In the genomic region with DNA sequence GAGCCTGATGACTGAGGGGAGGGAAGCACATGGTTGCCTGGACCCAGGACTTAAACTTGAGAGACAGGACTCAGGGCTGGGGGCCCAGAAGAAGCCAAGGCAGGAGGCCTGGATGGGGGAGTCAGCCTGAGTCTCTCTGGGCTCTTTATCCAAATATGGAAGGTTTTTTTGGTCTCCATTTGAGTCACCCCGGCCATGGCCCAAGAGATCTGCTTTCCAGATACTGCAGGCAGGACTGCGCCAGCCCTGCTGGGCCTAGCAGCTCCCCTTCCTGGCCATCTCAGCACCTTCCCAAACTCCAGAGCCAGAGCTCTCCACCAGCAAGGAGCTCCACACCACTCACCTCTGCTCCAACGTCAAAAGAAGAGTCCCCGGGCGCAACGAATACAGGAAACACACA, we compare ENCODE assay signal across 16 mouse cellular contexts. TPM values are rescaled to one million over a fixed set of nuclear protein-coding genes. Genes with fewer than 3 reads are reported as not detected.
DNase-seq lines count a peak whose midpoint lies in the region; ATAC-seq and TF ChIP-seq lines count a peak whose summit lies in the region.
"Had no signal": no experiment of that assay in that cellular context is flagged by ENCODE, and none has a peak within 500 bp of the region (broad histone marks: within the 10 kb centered on the region; RNA-seq: fewer than 3 reads in every experiment).

No protein-coding gene starts in this region.

- H3K4me3 ChIP-seq in heart, adult 2 months: no peak overlapping the region
- no peak overlapping the region for H3K4me3 ChIP-seq in kidney, adult 2 months (ENCODE audit: insufficient read depth, low read depth, low read length)
- no peak overlapping the region for H3K4me3 ChIP-seq in CH12.LX (replicated peaks in 1 of 3; ENCODE audit: low read depth in 2 of 3, low read length in 2 of 3, poor library complexity in 1 of 3)
- no peak overlapping the region for H3K4me3 ChIP-seq in intestine, embryonic 16.5 days (ENCODE audit: low read length)
- H3K4me3 ChIP-seq: hindbrain, embryonic 15.5 days had no signal

- H3K4me2 ChIP-seq in CH12.LX (ENCODE audit: insufficient read depth, low read depth, poor library complexity, severe bottlenecking): no peak overlapping the region
- H3K4me2 ChIP-seq in intestine, embryonic 16.5 days (ENCODE audit: low read depth, low read length): no peak overlapping the region
- H3K4me2 ChIP-seq: hindbrain, embryonic 15.5 days had no signal

- TF ChIP-seq EP300 in heart, adult 2 months (IDR thresholded peaks at IDR 0.05; ENCODE audit: insufficient read depth, low read depth, low read length): no peak
- 0 out of 2 replicates have a peak, but pooled peaks have one; percentile 4 for TF ChIP-seq EP300 in CH12.LX (IDR thresholded peaks at IDR 0.05; ENCODE audit: low read length)

- ATAC-seq in intestine, embryonic 16.5 days: no peak
- ATAC-seq: activated CD4-positive, CD25-positive, alpha-beta regulatory T cell, adult 4 months; forebrain, postnatal 0 days had no signal

- dilution Hi-C loops in CH12.LX (cut with MboI; ENCODE audit: extremely low pct_ligation_motif_present, extremely low pct_unique_long_range_greater_than_20kb, low sequenced_read_pairs): no loop called here

- H3K4me1 ChIP-seq in heart, adult 2 months (ENCODE audit: control insufficient read depth, insufficient read depth, low read length): peaks cover 24% of the 10 kb centered on the region
- H3K4me1 ChIP-seq in kidney, adult 2 months (ENCODE audit: control insufficient read depth, insufficient read depth, low read length): peaks cover 34% of the 10 kb centered on the region
- peaks cover 14 to 34% of the 10 kb centered on the region in 2 experiments for H3K4me1 ChIP-seq in CH12.LX (ENCODE audit: control insufficient read depth in 1 of 2, insufficient read depth in 2 of 2)
- peaks cover 58% of the 10 kb centered on the region for H3K4me1 ChIP-seq in intestine, embryonic 16.5 days (ENCODE audit: control insufficient read depth, insufficient read depth, low read length)

- H3K27me3 ChIP-seq in heart, adult 2 months (ENCODE audit: control insufficient read depth, insufficient read depth, low read length): no peaks in the 10 kb centered on the region
- no peaks in the 10 kb centered on the region for H3K27me3 ChIP-seq in kidney, adult 2 months (replicated peaks; ENCODE audit: control insufficient read depth, insufficient read depth, low read length)
- H3K27me3 ChIP-seq in CH12.LX (replicated peaks): no peaks in the 10 kb centered on the region
- no peaks in the 10 kb centered on the region for H3K27me3 ChIP-seq in intestine, embryonic 16.5 days (replicated peaks; ENCODE audit: control insufficient read depth, insufficient read depth, low read length)
- H3K27me3 ChIP-seq: hindbrain, embryonic 15.5 days had no signal

- H3K9me3 ChIP-seq in CH12.LX (replicated peaks; ENCODE audit: low read length): no peaks in the 10 kb centered on the region
- no peaks in the 10 kb centered on the region for H3K9me3 ChIP-seq in intestine, embryonic 16.5 days (ENCODE audit: control insufficient read depth, low read length)
- H3K9me3 ChIP-seq: hindbrain, embryonic 15.5 days had no signal

- in situ Hi-C loops in CH12.LX (cut with MboI; ENCODE audit: low pct_ligation_motif_present, low pct_unique_long_range_greater_than_20kb, low sequenced_read_pairs): loop anchor here (10.0 kb wide), 1 partner anchor 588 kb away; no protein-coding TSS in a partner anchor

- no peak overlapping the region for H3K9ac ChIP-seq in heart, adult 2 months (ENCODE audit: low read depth, low read length)
- no peak overlapping the region for H3K9ac ChIP-seq in CH12.LX (ENCODE audit: insufficient read depth, low read depth)
- peak overlapping the region; percentile 12 for H3K9ac ChIP-seq in intestine, embryonic 16.5 days (ENCODE audit: low read depth, low read length)
- H3K9ac ChIP-seq: forebrain, postnatal 0 days; hindbrain, embryonic 15.5 days had no signal

- DNase-seq in heart, adult 2 months: no peak
- no peak for DNase-seq in heart, postnatal 10 days
- no peak for DNase-seq in kidney, adult 2 months
- DNase-seq in kidney, postnatal 10 days: no peak
- DNase-seq in CH12.LX (ENCODE audit: extremely low read depth): peak; percentile 11
- no peak for DNase-seq in spleen, postnatal 14 days (ENCODE audit: low spot score in 2 of 2)
- DNase-seq in cerebellum, adult 18-20 months: no peak
- DNase-seq: cerebellum, adult 2 months; forebrain, postnatal 0 days; gastrocnemius, postnatal 10 days; kidney, postnatal 14 days had no signal

- no peak for TF ChIP-seq RAD21 in CH12.LX (IDR thresholded peaks at IDR 0.05; ENCODE audit: low read depth, low read length)

- TF ChIP-seq CTCF in heart, adult 2 months (IDR thresholded peaks at IDR 0.05): no peak
- TF ChIP-seq CTCF in kidney, adult 2 months (conservative IDR thresholded peaks at IDR 0.05; ENCODE audit: insufficient read depth, insufficient read length, low read depth, low read length): no peak
- no peak for TF ChIP-seq CTCF in CH12.LX (conservative IDR thresholded peaks at IDR 0.05 in 1 of 2, IDR thresholded peaks at IDR 0.05 in 1 of 2; ENCODE audit: low read depth in 2 of 2, low read length in 2 of 2)

- no peak for TF ChIP-seq POLR2A in heart, adult 2 months (IDR thresholded peaks at IDR 0.05; ENCODE audit: insufficient read depth, low read depth, low read length)
- TF ChIP-seq POLR2A in kidney, adult 2 months (IDR thresholded peaks at IDR 0.05; ENCODE audit: low read depth, low read length): no peak
- TF ChIP-seq POLR2A in CH12.LX (IDR thresholded peaks at IDR 0.05; ENCODE audit: low read depth, low read length): no peak

- H3K27ac ChIP-seq in heart, adult 2 months: peak overlapping the region; percentile 64
- H3K27ac ChIP-seq in kidney, adult 2 months (ENCODE audit: insufficient read depth, low read depth, low read length): 0 out of 2 replicates have a peak overlapping the region, but pooled peaks have one; percentile 17
- no peak overlapping the region for H3K27ac ChIP-seq in CH12.LX (ENCODE audit: insufficient read depth, low read depth)
- H3K27ac ChIP-seq in intestine, embryonic 16.5 days (ENCODE audit: low read length): peak overlapping the region; percentile 10; the same call in 1 of the 2 replicates
- H3K27ac ChIP-seq: hindbrain, embryonic 15.5 days; macrophage had no signal

- H3K79me2 ChIP-seq in heart, adult 2 months (replicated peaks; ENCODE audit: control insufficient read depth, insufficient read depth, low read length): no peaks in the 10 kb centered on the region
- no peaks in the 10 kb centered on the region for H3K79me2 ChIP-seq in CH12.LX (replicated peaks; ENCODE audit: control insufficient read depth, extremely low read depth, insufficient read depth, poor library complexity, severe bottlenecking)

- 40% methylated on average over 6 of the region's 6 CpGs for WGBS in heart, adult 2 months
- WGBS in kidney, adult 2 months: 60% methylated on average over 6 of the region's 6 CpGs
- 67% methylated on average over 6 of the region's 6 CpGs for WGBS in intestine, embryonic 16.5 days

- intact Hi-C loops in heart, adult 2 months (cut with DNase I): no loop called here
- intact Hi-C loops in heart, postnatal 10 days (cut with DNase I): no loop called here

- no peaks in the 10 kb centered on the region for H3K36me3 ChIP-seq in heart, adult 2 months (ENCODE audit: control insufficient read depth, insufficient read depth, low read length)
- no peaks in the 10 kb centered on the region for H3K36me3 ChIP-seq in kidney, adult 2 months (ENCODE audit: control insufficient read depth, insufficient read depth, low read length)
- no peaks in the 10 kb centered on the region for H3K36me3 ChIP-seq in CH12.LX (replicated peaks in 1 of 2; ENCODE audit: control insufficient read depth in 1 of 2, insufficient read depth in 1 of 2, low read length in 1 of 2)
- no peaks in the 10 kb centered on the region; the same call in 1 of the 2 replicates for H3K36me3 ChIP-seq in intestine, embryonic 16.5 days (ENCODE audit: control insufficient read depth, insufficient read depth, low read length)
- H3K36me3 ChIP-seq: hindbrain, embryonic 15.5 days had no signal

TF ChIP-seq in CH12.LX, 34 proteins besides CTCF, POLR2A, EP300 and RAD21 (continues in another document):
- TF ChIP-seq PAX5 (IDR thresholded peaks at IDR 0.05; ENCODE audit: low read length) (no peak), MAX (IDR thresholded peaks at IDR 0.05; ENCODE audit: low read length) (0 out of 2 replicates have a peak, but pooled peaks have one; percentile 1), USF1 (IDR thresholded peaks at IDR 0.05; ENCODE audit: low read depth, low read length) (no peak), TCF12 (IDR thresholded peaks at IDR 0.05; ENCODE audit: low read depth, low read length) (no peak), IRF4 (IDR thresholded peaks at IDR 0.05; ENCODE audit: low read depth, low read length) (peak; percentile 50; the same call in 1 of the 2 replicates), JUND (conservative IDR thresholded peaks at IDR 0.05; ENCODE audit: low read depth, low read length) (no peak), CHD1 (IDR thresholded peaks at IDR 0.05; ENCODE audit: low read depth, low read length) (no peak), TBP (conservative IDR thresholded peaks at IDR 0.05; ENCODE audit: low read depth, low read length) (no peak)

RNA-seq across cellular contexts. Expression of a gene that starts 15.4 kb away (rescaled TPM):
- total RNA-seq in heart, adult 2 months (2021): 10 to 100 TPM; 26.2 to 28.4 TPM
- polyA plus RNA-seq in heart, adult 2 months (2012; rRNA removed): 23.4 and 28.9 TPM in 2 replicates
- total RNA-seq in heart, postnatal 10 days (2021): 10 to 100 TPM; 32.9 to 41.2 TPM
- 25.4 and 29.3 TPM in 2 replicates for polyA plus RNA-seq in kidney, adult 2 months (2012; rRNA removed)
- 4.6 and 6.7 TPM in 2 replicates for total RNA-seq in CH12.LX (2012; rRNA removed)
- total RNA-seq in CH12.LX (2014; rRNA removed): 2.3 and 2.6 TPM in 2 replicates
- polyA plus RNA-seq in CH12.LX (2012; ENCODE audit: insufficient read length, low read depth): 5.2 and 5.6 TPM in 2 replicates
- polyA plus RNA-seq in intestine, embryonic 16.5 days (2015; fragmentation: Nextera tagmentation; extraction: Ambion mirVana): 4.1 and 4.6 TPM in 2 replicates
- total RNA-seq: neutrophil, adult 5-6 weeks had no signal

RNA-seq across cellular contexts. Expression of a gene that starts 53.3 kb away (rescaled TPM):
- 1 to 10 TPM; 4.6 to 5.5 TPM for total RNA-seq in heart, adult 2 months (2021)
- polyA plus RNA-seq in heart, adult 2 months (2012; rRNA removed): 6.4 and 7.2 TPM in 2 replicates
- 1 to 10 TPM; 4.0 to 4.6 TPM for total RNA-seq in heart, postnatal 10 days (2021)
- polyA plus RNA-seq in kidney, adult 2 months (2012; rRNA removed): 1.5 and 3.8 TPM in 2 replicates
- total RNA-seq in CH12.LX (2012; rRNA removed) (27.7 and 29.9 TPM in 2 replicates), CH12.LX (2014; rRNA removed) (24.5 and 25.7 TPM in 2 replicates)
- polyA plus RNA-seq in CH12.LX (2012; ENCODE audit: insufficient read length, low read depth): 24.9 and 31.1 TPM in 2 replicates
- polyA plus RNA-seq in intestine, embryonic 16.5 days (2015; fragmentation: Nextera tagmentation; extraction: Ambion mirVana): 2.4 and 3.8 TPM in 2 replicates

RNA-seq across cellular contexts. Expression of a gene that starts 57.9 kb away (rescaled TPM):
- total RNA-seq in heart, adult 2 months (2021): 1 to 10 TPM; 3.6 to 4.2 TPM
- polyA plus RNA-seq in heart, adult 2 months (2012; rRNA removed): 9.6 and 11.1 TPM in 2 replicates
- total RNA-seq in heart, postnatal 10 days (2021): 1 to 10 TPM; 3.7 to 3.9 TPM
- 7.6 and 9.6 TPM in 2 replicates for polyA plus RNA-seq in kidney, adult 2 months (2012; rRNA removed)
- 0.17 TPM in 1 of 2 replicates, not detected in the other for total RNA-seq in CH12.LX (2012; rRNA removed)
- total RNA-seq in CH12.LX (2014; rRNA removed): not detected in 2 replicates
- 0.45 and 1.5 TPM in 2 replicates for polyA plus RNA-seq in CH12.LX (2012; ENCODE audit: insufficient read length, low read depth)
- polyA plus RNA-seq in intestine, embryonic 16.5 days (2015; fragmentation: Nextera tagmentation; extraction: Ambion mirVana): 9.0 and 9.8 TPM in 2 replicates
